Mouse (Mus musculus) 416B (cell line): Measurements from ENCODE around the gene B3galnt1.
"Not testable (repeated sequence)": the region's sequence is repeated elsewhere in the genome, so short reads cannot be mapped to it uniquely, and the experiment has no call there.

Experiments used
- DNase-seq: peaks from one replicate; pipeline ENCODE4 v3.0.0; 2011; ENCODE audit warnings: low read depth

B3galnt1 gene

DNA sequence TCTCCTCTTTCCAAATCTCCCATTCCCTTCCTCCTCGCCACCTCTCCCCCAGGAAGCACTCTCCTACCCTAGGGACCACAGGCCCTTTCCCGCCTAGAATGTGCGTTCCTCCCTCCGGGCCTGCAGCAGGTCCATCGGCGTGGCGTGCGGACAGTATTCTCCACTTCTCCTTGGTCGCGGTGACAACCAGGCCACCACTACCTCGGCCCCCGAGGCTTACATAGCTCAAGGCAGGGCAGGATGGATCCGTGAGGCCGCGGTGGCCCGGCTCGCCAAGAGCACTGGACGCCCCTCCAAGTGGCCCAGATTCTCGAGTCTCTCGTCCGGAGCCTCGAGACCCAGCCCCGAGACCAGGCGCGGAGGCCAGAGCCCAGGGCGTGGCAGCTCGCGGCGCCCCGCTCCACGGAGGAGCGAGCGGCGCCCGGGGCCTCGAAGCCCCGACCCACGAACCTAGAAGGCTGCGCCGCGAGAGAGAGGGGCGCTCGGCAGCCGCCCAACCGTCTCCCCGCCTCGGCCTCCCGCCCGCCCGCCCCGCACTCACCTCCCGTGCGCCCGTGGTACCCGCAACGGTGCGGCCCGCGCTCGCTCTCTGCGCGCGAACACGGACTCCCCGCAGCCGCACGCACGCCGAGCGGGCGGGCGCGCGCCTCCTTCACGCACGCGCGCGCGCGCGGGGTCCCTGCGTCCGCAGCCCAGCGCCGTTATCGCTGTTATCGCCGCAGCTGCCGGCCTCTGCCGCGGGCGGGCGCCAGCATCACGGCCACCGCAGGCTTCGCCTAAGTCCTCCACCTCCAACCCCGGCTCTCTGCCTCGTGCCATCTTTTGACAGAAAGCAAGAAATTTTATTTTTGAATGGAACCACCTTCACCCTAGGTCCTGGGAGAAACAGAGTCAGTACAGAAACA lies at the start of gene B3galnt1:
Gene B3galnt1, minus strand, starts transcription at position 700 of the 905 bp plus-strand sequence.
- no peak for DNase-seq

DNA sequence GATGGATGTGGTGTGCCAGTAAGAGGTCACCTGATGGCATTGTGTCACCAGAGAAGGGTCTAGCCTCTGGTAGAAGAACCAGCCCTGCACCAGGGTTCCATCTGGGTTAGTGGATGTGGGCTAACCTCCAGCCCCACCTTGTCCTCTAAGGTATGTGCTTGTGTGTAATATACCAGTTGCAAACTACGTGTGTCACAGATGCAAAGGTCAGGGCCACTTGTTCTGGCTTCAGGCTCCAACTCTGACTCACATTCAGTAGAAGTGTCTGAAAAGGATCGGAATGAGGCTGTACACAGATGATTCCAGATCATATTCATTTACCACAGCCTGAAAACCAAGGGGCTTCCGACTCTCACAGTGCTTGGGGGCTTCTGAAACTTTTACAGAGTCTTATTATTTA lies 35.8 kb upstream of the B3galnt1 start:
- no peak for DNase-seq

DNA sequence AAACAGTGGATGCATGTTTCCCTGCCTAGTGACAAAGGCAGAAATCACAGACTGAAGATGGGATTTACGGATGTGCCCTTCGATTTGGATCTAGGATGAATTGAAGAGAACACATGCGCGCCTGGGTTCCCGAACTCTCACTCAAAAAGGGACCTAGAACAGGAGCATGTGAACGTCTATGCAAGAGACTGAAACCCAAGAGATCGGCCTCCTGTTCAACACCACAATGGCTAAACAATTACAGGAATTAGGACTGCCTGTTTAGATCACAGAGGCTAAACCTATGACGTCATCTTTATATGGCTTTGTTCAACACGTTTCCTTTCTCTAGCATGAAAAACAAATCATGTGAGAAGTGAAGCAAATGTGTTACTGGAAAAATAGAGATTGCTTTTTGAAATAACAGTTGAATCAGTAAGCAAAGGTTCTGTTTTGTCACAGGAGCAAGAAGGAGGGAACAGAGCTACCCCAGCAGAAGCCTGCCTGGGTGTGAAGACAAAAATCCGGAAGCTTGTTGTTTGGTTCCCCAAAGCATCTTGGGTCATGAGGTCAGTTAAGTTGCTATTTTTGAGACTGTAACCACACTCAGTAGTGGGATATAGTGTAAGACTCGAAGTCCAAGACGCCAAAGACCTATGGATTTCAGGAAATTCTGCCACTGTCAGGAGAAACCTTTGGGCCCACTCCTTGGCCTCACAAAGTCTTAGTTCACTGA lies 35.1 kb upstream of the B3galnt1 start:
- no peak for DNase-seq

DNA sequence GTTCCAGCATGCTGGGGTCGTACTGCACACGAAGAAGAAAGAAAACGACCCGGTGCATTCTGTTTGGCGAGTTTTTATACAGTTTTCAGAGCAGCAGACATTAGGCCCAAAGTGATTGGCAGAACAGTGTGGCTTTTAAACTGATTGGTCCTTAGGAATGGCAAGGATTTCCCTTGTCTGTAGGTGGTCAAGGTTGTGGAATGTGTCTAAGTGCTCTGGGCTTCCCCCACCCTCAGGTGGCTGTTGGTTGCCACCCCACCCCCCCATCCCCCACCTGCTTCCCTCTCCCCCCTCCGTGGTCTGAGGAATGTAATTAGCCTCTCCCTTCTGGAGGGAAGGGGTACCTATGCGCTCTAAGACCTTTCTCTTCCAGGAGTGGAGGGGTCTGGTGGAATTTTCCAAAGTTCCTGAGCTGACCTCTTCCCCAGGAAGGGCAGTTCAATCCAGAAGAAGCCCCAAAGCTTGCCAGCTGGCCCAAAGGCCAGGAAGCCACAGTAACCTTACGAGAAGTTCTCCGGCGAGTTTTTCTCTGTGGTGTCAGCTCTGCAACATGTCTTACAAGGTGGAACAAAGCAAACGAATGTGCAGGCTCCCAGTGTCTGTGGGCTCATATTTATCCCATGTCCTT lies 28.3 kb upstream of the B3galnt1 start:
- no peak for DNase-seq

DNA sequence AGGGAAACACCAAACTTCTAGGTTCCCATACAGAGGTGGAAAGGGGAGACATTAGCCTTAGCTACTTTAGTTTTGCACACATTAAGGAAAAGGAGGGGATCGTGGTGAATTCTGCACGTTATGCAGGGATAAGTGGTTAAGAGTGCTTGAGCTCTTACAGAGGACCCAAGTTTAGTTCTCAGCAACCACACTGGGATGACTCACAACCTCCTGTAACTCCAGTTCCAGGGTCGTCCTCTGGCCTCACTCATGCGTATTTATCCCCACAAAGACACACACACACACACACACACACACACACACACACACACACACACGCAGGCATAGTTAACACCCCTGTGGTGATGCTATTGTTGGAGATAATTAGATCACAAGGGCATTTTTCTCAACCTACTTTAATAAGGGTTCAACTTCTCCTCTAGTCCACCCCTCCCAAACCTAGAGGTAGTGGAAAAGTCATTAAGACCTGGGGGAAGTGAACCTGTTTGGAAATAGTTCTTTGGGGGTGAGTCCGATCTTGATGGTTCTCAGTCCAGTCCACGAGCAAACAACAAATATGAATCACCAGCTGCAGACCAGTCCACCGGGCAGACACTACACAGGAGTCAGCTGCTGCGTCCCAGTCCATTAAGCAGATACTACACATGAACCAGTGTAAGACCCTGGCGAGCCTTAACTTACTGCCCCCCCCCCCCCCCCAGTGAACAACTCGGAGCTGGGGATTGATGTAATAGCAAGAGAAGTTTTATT lies 27.6 kb upstream of the B3galnt1 start:
- peak; percentile 67 for DNase-seq

DNA sequence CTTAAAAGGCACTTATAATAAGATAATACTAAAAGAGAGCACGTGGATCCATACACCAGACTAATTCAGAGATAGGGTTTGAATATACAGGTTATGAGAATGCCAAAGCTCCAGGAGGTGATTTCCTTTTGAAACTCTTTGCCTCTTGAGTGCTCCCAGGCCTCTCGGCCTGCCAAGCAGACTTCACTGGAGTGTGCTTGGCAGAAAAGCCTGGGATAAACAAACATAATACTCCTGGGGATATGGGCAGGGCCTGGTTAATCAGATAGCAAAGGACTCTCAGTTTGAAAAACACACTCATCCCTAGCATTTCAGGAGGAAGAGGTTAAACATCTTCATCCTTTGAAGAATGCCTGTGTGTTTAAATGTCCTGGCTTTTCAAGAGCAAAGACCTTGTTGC lies 25.4 kb upstream of the B3galnt1 start:
- DNase-seq = no peak

DNA sequence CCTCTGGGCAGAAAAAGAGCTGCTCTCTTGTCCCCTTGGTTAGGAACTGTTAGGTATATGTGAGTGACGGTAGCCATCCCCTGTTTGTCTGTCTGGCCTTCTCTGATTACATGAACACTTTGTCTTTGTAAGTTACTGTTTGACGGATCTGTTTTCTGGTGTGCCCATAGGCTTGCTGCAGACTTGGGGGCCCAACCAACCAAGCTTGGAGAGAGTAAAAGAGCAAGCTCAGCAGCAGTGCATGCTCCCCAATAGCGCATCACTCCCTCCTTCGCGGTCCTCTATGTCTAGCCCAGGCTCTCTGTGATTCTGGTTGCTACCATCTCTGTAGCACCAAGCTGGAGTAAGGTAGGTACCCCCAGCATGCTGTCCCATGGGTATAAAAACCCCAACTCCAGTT lies 9.1 kb upstream of the B3galnt1 start:
- DNase-seq = no peak

DNA sequence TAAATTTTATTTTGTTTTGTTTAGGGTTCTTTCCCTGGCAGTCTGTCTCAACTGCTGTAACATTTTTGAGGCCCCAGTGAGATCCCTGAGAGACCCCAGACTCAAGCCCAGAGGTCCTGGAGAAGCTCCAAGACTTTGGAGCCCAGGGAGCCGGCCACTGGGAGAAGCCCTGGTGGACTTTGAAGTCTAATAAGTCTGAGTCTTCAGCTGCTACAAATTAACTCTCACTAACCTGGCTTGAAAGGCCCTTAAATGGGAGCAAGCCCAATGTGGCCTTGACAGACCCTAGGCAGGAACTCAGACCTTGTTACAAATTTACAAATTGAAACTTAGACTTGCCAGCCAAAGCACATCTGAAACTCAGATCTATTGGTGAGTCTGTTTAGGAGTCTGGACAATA lies 8.7 kb upstream of the B3galnt1 start:
- DNase-seq = no peak

DNA sequence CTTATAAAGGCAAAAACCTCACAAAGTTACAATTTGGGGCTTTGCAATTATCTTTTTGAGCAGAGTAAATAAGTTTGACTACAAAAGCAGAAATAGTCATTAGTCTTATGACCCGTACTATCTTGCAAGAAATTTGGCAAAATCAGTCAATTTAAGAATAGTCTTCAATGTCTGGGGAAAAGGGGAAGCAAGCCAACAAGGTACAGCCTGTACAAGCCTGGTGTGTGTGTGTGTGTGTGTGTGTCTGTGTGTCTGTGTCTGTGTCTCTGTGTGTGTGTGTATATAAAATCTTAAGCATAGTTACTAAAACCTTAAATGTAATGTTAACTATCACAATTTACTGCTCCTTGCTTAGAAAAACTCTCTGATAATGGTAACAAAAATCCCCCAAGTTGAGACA lies 8.2 kb upstream of the B3galnt1 start:
- DNase-seq = peak; percentile 7

DNA sequence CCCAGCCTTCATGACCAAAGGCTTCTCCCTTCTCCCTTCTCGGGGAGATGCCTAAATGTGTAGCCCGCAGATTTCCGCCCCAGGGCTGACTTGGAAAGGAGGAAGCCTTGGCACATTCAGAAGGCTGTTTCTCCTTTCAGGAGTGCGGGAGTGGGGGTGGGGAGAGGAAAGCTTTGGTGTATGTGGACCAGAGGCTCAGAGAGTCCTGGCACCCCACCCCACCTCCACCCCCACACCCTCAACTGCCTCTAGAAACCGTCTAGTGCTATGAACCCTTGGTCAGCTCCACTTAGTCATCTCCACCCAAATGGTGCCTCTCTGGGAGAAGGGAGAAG lies 373 bp upstream of the B3galnt1 start:
- no peak for DNase-seq

DNA sequence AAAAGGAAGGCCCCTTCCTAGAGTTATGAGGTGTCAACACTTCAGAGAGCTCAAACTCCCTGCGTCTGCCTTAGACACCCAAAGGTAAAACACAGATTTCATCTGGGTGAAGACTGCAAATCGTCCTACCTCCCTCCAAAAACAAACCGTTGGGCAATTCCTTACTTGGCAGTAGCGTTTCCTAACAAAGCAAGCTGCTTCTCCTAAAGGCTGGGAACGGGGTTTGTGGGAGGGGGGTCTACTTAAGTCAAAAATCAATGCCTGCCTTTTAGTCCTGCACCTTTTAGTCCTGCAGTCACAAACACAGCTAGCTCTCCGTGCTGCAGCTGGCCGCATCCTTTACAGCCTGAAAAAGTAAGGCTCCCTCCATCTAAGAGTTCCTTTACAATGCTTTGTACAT lies 944 bp downstream of the B3galnt1 start:
- no peak for DNase-seq

DNA sequence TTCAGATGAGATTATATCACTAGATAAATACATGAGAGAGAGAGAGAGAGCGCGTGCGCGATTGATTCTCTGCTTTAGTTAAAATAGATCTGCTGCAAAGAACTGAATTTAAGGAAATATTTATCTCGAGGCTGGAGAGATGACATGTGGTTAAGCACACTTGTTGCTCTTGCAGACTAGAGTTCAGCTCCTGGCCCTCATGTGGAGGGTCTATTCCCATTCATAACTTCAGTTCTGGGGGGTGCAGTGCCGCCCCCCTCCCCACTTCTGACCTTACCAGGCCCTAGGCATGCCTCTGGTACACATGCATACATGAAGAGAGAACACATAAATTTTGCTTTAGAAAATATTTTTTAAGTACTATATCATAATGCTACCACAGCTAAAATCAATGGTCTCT lies 1.5 kb downstream of the B3galnt1 start:
- no peak for DNase-seq

DNA sequence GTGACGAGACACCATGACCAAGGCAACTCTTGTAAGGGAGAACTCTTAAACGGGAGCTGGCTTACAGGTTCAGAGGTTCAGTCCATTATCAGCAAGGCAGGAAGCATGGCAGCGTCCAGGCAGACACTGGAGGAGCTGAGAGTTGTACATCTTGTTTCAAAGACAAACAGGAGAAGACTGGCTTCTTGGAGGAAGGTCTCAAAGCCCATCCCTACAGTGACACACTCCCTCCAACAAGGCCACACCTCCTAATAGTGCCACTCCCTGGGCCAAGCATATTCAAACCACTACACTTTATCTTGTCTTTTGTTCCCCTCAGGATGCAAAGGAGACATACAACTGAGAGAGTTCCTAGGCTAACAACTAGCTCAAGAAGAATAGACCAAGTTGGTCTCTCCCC lies 2.6 kb downstream of the B3galnt1 start:
- no peak for DNase-seq

DNA sequence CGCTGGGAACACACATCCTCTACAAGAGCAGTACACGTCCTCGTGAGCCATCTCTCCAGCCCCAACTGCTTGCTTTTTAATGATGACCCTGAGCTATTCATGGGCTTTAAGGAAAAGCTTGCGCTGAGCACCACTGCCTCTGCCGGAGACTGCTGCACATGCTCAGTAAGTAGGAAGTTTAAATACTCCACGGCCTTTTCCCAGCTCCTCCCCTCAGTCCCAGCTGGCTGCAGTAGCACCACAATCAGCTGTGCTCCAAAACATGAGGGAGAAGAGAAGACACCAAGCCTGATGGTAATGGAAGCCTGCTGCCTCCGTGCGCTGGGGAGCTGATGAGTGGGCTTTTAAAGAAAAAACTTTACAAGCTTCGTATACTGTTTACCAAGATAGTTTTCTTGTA lies 4.7 kb downstream of the B3galnt1 start:
- DNase-seq = no peak

DNA sequence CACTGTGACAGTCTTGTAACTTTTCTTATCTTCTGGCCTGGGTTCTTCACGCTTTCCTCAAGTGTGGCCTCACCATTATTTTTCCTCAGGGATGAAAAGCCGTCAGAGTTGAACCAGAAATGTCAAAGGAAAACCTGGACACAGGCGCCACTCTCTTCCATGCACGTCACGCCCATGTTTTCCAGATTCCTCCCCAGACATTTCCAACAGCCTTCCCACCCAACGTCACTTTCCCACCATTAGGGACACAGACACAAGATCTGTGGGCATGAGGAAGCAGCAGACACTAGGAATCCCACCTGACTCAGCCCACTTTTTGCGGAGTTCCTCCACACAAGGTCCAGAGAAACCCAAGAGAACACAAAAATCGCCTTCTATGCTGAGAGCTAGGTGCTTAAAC lies 5.3 kb downstream of the B3galnt1 start:
- DNase-seq = no peak

DNA sequence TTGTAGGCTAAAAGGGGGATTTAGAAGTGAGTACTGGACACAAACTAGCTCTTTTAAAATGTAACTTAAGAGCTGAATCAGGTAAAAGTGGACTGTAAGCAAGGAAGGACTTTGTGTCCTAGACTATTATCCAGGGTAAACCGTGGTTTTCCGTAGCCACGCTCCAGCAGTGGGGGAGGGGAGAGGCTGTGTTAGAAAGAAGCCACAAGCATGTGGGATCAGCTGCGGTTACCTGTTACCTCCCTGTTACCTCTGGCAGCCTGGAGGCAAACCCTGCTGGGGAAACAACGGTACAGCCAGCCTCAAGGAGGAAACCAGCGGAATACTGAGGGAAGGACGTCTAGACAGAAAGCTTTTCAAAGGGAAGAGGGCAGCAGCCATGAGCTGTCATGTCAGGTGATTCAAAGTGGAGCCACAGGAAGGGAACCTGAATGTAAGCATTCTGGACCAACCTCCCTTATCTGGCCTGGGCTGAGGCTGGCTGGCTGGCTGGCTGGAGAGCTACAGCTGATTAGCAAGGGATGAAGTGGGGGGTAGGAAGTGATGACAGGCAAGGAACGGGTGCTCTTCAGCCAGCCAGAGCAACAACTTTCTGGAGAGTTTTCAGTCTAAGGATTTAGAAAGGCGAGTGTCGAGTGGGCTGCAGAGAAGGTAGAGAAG lies 10.5 kb downstream of the B3galnt1 start:
- DNase-seq = no peak

DNA sequence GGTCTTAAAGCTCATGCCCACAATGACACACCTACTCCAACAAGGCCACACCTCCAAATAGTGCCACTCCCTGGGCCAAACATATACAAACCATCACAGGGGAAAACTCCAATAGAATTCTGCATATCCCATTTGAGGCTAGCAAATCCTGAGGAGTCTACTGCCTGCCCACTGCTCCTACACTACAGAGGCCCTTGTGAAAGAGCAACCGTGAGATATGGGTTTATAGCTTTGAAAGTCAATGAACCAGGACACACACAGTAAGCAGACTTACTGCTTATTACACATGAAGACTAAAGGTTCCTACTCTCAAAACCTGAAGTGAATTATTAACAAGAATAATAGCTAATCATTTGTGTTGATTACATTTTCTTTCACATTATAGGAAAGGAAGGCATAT lies 15.0 kb downstream of the B3galnt1 start:
- DNase-seq = no peak

DNA sequence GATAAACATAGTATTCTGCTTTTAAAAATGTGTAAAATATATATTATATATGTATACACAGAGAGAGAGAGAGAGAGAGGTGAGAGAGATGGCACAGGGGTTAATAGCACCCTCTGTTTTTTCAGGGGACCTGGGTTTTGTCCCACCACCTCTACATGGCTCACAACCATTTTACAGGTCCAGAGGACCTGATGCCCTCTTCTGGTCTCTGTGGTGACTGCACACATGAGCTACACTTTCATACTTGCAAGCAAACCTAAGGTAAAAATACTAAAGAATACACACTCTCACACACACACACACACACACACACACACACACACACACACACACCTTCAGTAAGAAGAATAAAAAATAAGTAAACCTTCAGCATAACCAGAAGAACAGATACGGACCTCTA lies 20.0 kb downstream of the B3galnt1 start:
- peak; percentile 45 for DNase-seq

DNA sequence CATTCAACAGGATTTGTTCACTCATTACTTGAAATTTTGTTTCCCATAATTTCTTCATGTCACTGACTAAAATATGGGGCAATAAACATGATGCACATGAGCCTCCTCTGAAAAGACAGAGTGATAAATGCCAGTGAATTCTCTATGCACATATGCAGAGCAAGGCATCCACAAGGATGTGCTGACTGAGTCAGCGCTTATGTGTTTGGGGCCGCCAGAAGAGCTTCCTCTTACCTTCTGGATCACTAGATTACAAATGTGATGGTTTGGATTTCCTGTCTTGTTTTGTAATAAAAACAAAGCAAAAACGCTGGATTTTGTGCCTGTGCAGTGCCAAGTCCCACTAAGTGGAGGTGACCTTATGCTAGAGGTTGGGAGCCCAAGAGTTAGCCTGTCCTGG lies 22.0 kb downstream of the B3galnt1 start:
- peak; percentile 82 for DNase-seq

DNA sequence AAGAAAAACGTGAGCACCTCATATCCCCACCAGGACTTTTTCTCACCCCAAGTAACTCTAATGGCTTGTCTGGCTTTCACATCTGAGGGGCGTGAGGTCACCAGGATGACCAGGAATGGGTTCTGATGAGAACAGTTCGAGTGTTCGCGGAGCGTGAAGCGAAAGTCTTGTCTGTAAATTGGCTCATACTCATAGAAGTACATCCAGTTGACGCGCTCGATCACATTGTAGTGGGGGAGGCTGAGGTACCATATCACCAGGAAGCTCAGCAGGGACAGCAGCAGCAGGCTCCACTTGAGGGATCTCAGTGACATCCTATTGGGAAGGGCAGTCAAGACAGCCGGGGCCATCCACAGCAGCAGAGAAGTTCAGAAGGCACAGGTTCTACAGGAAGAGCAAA lies 23.2 kb downstream of the B3galnt1 start:
- no peak for DNase-seq

DNA sequence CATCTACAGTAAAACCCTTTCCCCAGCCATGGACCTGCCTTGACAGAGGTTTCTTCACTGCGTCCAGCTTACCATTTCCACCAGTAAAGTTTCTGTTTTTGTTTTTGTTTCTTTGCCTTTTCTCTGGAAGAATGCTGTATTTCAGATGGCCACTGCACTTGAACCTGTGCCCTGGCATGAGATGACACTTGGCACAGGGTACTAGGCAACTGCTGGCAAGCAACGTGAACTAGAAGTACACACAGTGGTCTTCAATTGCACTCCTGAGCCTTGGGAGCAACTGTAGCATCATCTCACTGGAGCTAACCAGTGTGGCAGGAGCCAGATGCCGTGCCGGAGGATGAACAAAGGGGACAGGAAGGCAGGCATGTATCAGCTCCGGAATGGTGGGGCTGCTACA lies 26.2 kb downstream of the B3galnt1 start:
- no peak for DNase-seq

DNA sequence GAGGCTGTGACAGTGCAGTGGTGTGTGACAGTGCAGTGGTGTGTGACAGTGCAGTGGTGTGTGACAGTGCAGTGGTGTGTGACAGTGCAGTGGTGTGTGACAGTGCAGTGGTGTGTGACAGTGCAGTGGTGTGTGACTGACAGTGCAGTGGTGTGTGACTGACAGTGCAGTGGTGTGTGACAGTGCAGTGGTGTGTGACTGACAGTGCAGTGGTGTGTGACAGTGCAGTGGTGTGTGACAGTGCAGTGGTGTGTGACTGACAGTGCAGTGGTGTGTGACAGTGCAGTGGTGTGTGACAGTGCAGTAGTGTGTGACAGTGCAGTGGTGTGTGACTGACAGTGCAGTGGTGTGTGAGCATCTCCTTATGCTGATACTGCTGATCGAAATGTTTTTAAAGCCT lies 33.2 kb downstream of the B3galnt1 start:
- not testable (repeated sequence) for DNase-seq
